Mouse (Mus musculus): ENCODE measurements at regions not wholly inside any gene's neighbourhood (a gene's known extent, or its start where the extent isn't known, plus 50 kb on each side); places are given as distances from the start of the nearest gene placed in this dataset.

- in situ Hi-C loops (cut with MboI; ENCODE audit: low sequenced_read_pairs in 2 of 2, unreplicated experiment in 2 of 2): no loop called here
- no peaks in the 10 kb centered on the region for H3K36me3 ChIP-seq (ENCODE audit: control insufficient read depth, insufficient read depth, low read length, poor library complexity, severe bottlenecking)
- H3K27ac ChIP-seq (ENCODE audit: insufficient read depth, low read depth, low read length, poor library complexity, severe bottlenecking): no peak overlapping the region
- TF ChIP-seq ZNF384 (IDR thresholded peaks at IDR 0.05; ENCODE audit: low read depth, low read length) (no peak), MAFK (IDR thresholded peaks at IDR 0.05; ENCODE audit: insufficient read depth, low read depth, low read length) (no peak), ZC3H11A (IDR thresholded peaks at IDR 0.05; ENCODE audit: borderline replicate concordance, low read depth, low read length) (no peak), CHD2 (IDR thresholded peaks at IDR 0.05; ENCODE audit: low read depth, low read length) (no peak), HCFC1 (IDR thresholded peaks at IDR 0.05; ENCODE audit: borderline replicate concordance, insufficient read depth, low read length) (no peak)
- H3K4me1 ChIP-seq (ENCODE audit: control insufficient read depth in 2 of 2, insufficient read depth in 2 of 2, low read length in 2 of 2, poor library complexity in 1 of 2): no peaks in the 10 kb centered on the region
- no peak overlapping the region for H3K9ac ChIP-seq (ENCODE audit: insufficient read depth, low read depth, low read length, poor library complexity, severe bottlenecking)
- H3K4me3 ChIP-seq (ENCODE audit: insufficient read depth in 1 of 2, low read depth in 1 of 2, low read length in 2 of 2, poor library complexity in 1 of 2, severe bottlenecking in 1 of 2): no peak overlapping the region
- no peaks in the 10 kb centered on the region for H3K9me3 ChIP-seq (ENCODE audit: control insufficient read depth, insufficient read depth, low read depth, low read length)
- DNase-seq (ENCODE audit: low read depth, low spot score): no peak
These were observed 314.5 kb downstream of the Tlr4 start for GRCm38 (mm10) chr4:67141896-67142295.

- TF ChIP-seq ZC3H11A (IDR thresholded peaks at IDR 0.05; ENCODE audit: borderline replicate concordance, low read depth, low read length) (no peak), MAFK (IDR thresholded peaks at IDR 0.05; ENCODE audit: insufficient read depth, low read depth, low read length) (no peak), CHD2 (IDR thresholded peaks at IDR 0.05; ENCODE audit: low read depth, low read length) (no peak), ZNF384 (IDR thresholded peaks at IDR 0.05; ENCODE audit: low read depth, low read length) (no peak), HCFC1 (IDR thresholded peaks at IDR 0.05; ENCODE audit: borderline replicate concordance, insufficient read depth, low read length) (no peak)
- Histone ChIP-seq H3K36me3 (ENCODE audit: control insufficient read depth, insufficient read depth, low read length, poor library complexity, severe bottlenecking) (no peaks in the 10 kb centered on the region), H3K9me3 (ENCODE audit: control insufficient read depth, insufficient read depth, low read depth, low read length) (no peaks in the 10 kb centered on the region), H3K4me1 (ENCODE audit: control insufficient read depth in 2 of 2, insufficient read depth in 2 of 2, low read length in 2 of 2, poor library complexity in 1 of 2) (no peaks in the 10 kb centered on the region), H3K27ac (ENCODE audit: insufficient read depth, low read depth, low read length, poor library complexity, severe bottlenecking) (no peak overlapping the region), H3K4me3 (ENCODE audit: insufficient read depth in 1 of 2, low read depth in 1 of 2, low read length in 2 of 2, poor library complexity in 1 of 2, severe bottlenecking in 1 of 2) (no peak overlapping the region), H3K9ac (ENCODE audit: insufficient read depth, low read depth, low read length, poor library complexity, severe bottlenecking) (no peak overlapping the region)
- no peak for DNase-seq (ENCODE audit: low read depth, low spot score)
- in situ Hi-C loops (cut with MboI; ENCODE audit: low sequenced_read_pairs in 2 of 2, unreplicated experiment in 2 of 2): no loop called here
These were observed 321.1 kb downstream of the Tlr4 start for GRCm38 (mm10) chr4:67148521-67148920.

GRCm38 (mm10) chr4:67162673-67163072 lies 335.3 kb downstream of the Tlr4 start:
- Histone ChIP-seq H3K9ac (ENCODE audit: insufficient read depth, low read depth, low read length, poor library complexity, severe bottlenecking) (no peak overlapping the region), H3K4me1 (ENCODE audit: control insufficient read depth in 2 of 2, insufficient read depth in 2 of 2, low read length in 2 of 2, poor library complexity in 1 of 2) (no peaks in the 10 kb centered on the region), H3K27ac (ENCODE audit: insufficient read depth, low read depth, low read length, poor library complexity, severe bottlenecking) (no peak overlapping the region), H3K4me3 (ENCODE audit: insufficient read depth in 1 of 2, low read depth in 1 of 2, low read length in 2 of 2, poor library complexity in 1 of 2, severe bottlenecking in 1 of 2) (no peak overlapping the region), H3K9me3 (ENCODE audit: control insufficient read depth, insufficient read depth, low read depth, low read length) (no peaks in the 10 kb centered on the region), H3K36me3 (ENCODE audit: control insufficient read depth, insufficient read depth, low read length, poor library complexity, severe bottlenecking) (no peaks in the 10 kb centered on the region)
- no peak for DNase-seq (ENCODE audit: low read depth, low spot score)
- TF ChIP-seq HCFC1 (IDR thresholded peaks at IDR 0.05; ENCODE audit: borderline replicate concordance, insufficient read depth, low read length): no peak
- TF ChIP-seq ZNF384 (IDR thresholded peaks at IDR 0.05; ENCODE audit: low read depth, low read length): no peak
- no peak for TF ChIP-seq MAFK (IDR thresholded peaks at IDR 0.05; ENCODE audit: insufficient read depth, low read depth, low read length)
- TF ChIP-seq ZC3H11A (IDR thresholded peaks at IDR 0.05; ENCODE audit: borderline replicate concordance, low read depth, low read length): no peak
- no peak for TF ChIP-seq CHD2 (IDR thresholded peaks at IDR 0.05; ENCODE audit: low read depth, low read length)
- in situ Hi-C loops (cut with MboI; ENCODE audit: low sequenced_read_pairs in 2 of 2, unreplicated experiment in 2 of 2): no loop called here

- in situ Hi-C loops (cut with MboI; ENCODE audit: low sequenced_read_pairs in 2 of 2, unreplicated experiment in 2 of 2): no loop called here
- no peaks in the 10 kb centered on the region for H3K36me3 ChIP-seq (ENCODE audit: control insufficient read depth, insufficient read depth, low read length, poor library complexity, severe bottlenecking)
- no peaks in the 10 kb centered on the region for H3K9me3 ChIP-seq (ENCODE audit: control insufficient read depth, insufficient read depth, low read depth, low read length)
- H3K4me3 ChIP-seq (ENCODE audit: insufficient read depth in 1 of 2, low read depth in 1 of 2, low read length in 2 of 2, poor library complexity in 1 of 2, severe bottlenecking in 1 of 2): no peak overlapping the region
- DNase-seq (ENCODE audit: low read depth, low spot score): no peak
- no peak overlapping the region for H3K27ac ChIP-seq (ENCODE audit: insufficient read depth, low read depth, low read length, poor library complexity, severe bottlenecking)
- H3K4me1 ChIP-seq (ENCODE audit: control insufficient read depth in 2 of 2, insufficient read depth in 2 of 2, low read length in 2 of 2, poor library complexity in 1 of 2): no peaks in the 10 kb centered on the region
- TF ChIP-seq CHD2 (IDR thresholded peaks at IDR 0.05; ENCODE audit: low read depth, low read length) (no peak), ZC3H11A (IDR thresholded peaks at IDR 0.05; ENCODE audit: borderline replicate concordance, low read depth, low read length) (no peak), HCFC1 (IDR thresholded peaks at IDR 0.05; ENCODE audit: borderline replicate concordance, insufficient read depth, low read length) (no peak), MAFK (IDR thresholded peaks at IDR 0.05; ENCODE audit: insufficient read depth, low read depth, low read length) (no peak), ZNF384 (IDR thresholded peaks at IDR 0.05; ENCODE audit: low read depth, low read length) (no peak)
- no peak overlapping the region for H3K9ac ChIP-seq (ENCODE audit: insufficient read depth, low read depth, low read length, poor library complexity, severe bottlenecking)
These were observed 340.3 kb downstream of the Tlr4 start for GRCm38 (mm10) chr4:67167720-67168119.
